Mouse (Mus musculus) neural tube, embryonic 14.5 days (tissue): ENCODE data around the gene Fbrs. TPM values are rescaled to one million over a fixed set of nuclear protein-coding genes. Genes with fewer than 3 reads are reported as not detected.
A peak's percentile ranks its signal among the peaks of the same experiment; 100 is the strongest.

Experiments used
- ATAC-seq: fragments of 200-750 bp; cut with Nextera tagmentation; 2 replicates; pipeline ENCODE4 v1.8.0; 2017; ENCODE audit warnings: low read depth, mild to moderate bottlenecking, moderate TSS enrichment, moderate library complexity
- H3K27ac ChIP-seq: fragments of 300-500 bp; sonication (generic); 2 replicates; pipeline ENCODE4 v1.5.1; 2014; ENCODE audit warnings: low read depth, mild to moderate bottlenecking, control low read depth, low read length, moderate library complexity, mixed read lengths
- H3K27me3 ChIP-seq: fragments of 300-500 bp; sonication (generic); 2 replicates; pipeline ENCODE4 v1.6.1; 2014; ENCODE audit warnings: low read length; ENCODE audit not compliant: control insufficient read depth, insufficient read depth
- H3K36me3 ChIP-seq: fragments of 300-500 bp; sonication (generic); 2 replicates; pipeline ENCODE4 v1.6.1; 2014; ENCODE audit warnings: low read length, mixed read lengths; ENCODE audit not compliant: control insufficient read depth, insufficient read depth
- H3K4me1 ChIP-seq: fragments of 300-500 bp; sonication (generic); 2 replicates; pipeline ENCODE4 v1.6.1; 2014; ENCODE audit warnings: low read length; ENCODE audit not compliant: control insufficient read depth, insufficient read depth
- H3K4me2 ChIP-seq: fragments of 300-500 bp; sonication (generic); 2 replicates; pipeline ENCODE4 v1.6.1; 2014; ENCODE audit warnings: mild to moderate bottlenecking, low read depth, low read length, control low read depth
- H3K4me3 ChIP-seq: fragments of 300-500 bp; sonication (generic); 2 replicates; pipeline ENCODE4 v1.5.1; 2014; ENCODE audit warnings: low read depth, low read length, control low read depth, mixed read lengths
- H3K9ac ChIP-seq: fragments of 300-500 bp; sonication (generic); replicated peaks from 2 replicates; pipeline ENCODE4 v1.6.1; 2014; ENCODE audit warnings: low read depth, mild to moderate bottlenecking, control low read depth, low read length, mixed read lengths
- H3K9me3 ChIP-seq: fragments of 300-500 bp; sonication (generic); 2 replicates; pipeline ENCODE4 v1.6.1; 2016; ENCODE audit warnings: low read length; ENCODE audit not compliant: control insufficient read depth
- WGBS: fragments of 180-500 bp; shearing (Covaris S2); extraction: QIAGEN DNeasy Blood & Tissue Kit; methylation state at CpG from one replicate; pipeline ENCODE4 v1.1.7; 2014; 5-methylcytosine and 5-hydroxymethylcytosine counted together
- polyA plus RNA-seq: library from polyadenylated mRNA; unstranded; fragments of >200 nt; fragmentation: Nextera tagmentation; extraction: Ambion mirVana; gene quantifications from 2 replicates; pipeline ENCODE4 v1.2.1, GENCODE M21; 2014

Fbrs gene
- polyA plus RNA-seq, 1 experiment from 2014 or later, result 15.5 TPM

DNA sequence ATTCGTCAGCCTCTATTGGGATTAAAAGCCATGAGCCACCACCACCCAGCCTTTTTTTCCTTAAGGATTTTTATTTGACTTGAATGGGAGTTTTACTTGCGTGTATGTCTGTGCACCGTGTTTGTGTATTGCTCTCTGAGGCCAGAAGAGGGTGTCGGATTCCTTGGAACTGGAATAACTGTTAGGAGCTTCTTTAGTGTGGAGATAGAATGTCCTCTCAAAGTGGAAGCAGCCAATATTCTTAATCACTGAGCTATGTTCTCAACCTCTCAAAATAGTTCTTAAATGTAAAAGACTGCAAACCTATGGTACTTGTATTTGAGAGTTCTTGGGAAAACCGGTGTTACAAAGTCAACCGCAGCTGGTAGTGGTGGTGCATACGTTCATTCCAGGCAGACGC, 32.2 kb downstream of the Fbrs start:
- no peak overlapping the region for H3K9ac ChIP-seq
- 44% methylated on average over 8 of the region's 8 CpGs for WGBS
- ATAC-seq, result no peak
- H3K4me1 ChIP-seq, result peaks cover 15% of the 10 kb centered on the region
- no peaks in the 10 kb centered on the region for H3K27me3 ChIP-seq
- H3K27ac ChIP-seq, result no peak overlapping the region
- H3K4me3 ChIP-seq, result peak overlapping the region; percentile 81
- H3K36me3 ChIP-seq, result peaks cover 3% of the 10 kb centered on the region; the same call in 1 of the 2 replicates
- no peaks in the 10 kb centered on the region for H3K9me3 ChIP-seq
- peak overlapping the region; percentile 52 for H3K4me2 ChIP-seq

DNA sequence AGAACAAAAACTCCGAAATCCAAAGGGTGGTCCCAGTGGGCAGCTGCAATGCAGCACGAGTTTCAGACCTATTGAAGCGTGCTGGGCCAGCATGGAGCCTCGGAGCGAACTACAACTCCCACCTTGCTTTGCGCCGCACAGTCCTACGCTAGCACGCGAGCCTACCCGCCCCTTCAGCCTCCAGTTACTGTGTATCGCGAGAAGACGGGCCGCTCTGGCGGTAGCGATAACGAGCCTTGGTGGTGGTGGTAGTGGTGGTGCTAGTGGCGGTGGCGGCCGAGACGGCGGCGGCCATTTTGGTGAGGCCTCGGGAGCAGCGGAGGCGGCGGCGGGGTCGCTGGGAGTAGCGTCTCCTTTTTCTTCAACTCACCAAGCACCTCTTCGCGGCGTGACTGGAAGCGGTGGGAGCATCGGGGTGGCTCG, 32.8 kb downstream of the Fbrs start, which contains the start of gene Srcap:
Srcap (plus strand) TSS at position 176 of the 423 bp plus-strand sequence.
- peak within 1 kb of the TSS; percentile 87 for H3K9ac ChIP-seq
- H3K9me3 ChIP-seq, result no peaks in the 10 kb centered on the region
- H3K27ac ChIP-seq, result peak within 1 kb of the TSS; percentile 99
- peaks cover 6% of the 10 kb centered on the region for H3K36me3 ChIP-seq
- H3K4me2 ChIP-seq, result peak within 1 kb of the TSS; percentile 59
- under 1% methylated on average over 37 of the region's 37 CpGs for WGBS
- peak within 1 kb of the TSS; percentile 81 for H3K4me3 ChIP-seq
- H3K4me1 ChIP-seq, result peaks cover 15% of the 10 kb centered on the region
- ATAC-seq, result peak; percentile 99
- H3K27me3 ChIP-seq, result no peaks in the 10 kb centered on the region

GRCm38 (mm10) chr7:127512231-127513015, 33.4 kb downstream of the Fbrs start:
- Histone ChIP-seq H3K9me3 (no peaks in the 10 kb centered on the region), H3K27ac (peak overlapping the region; percentile 99), H3K36me3 (peaks cover 12% of the 10 kb centered on the region), H3K4me3 (peak overlapping the region; percentile 81), H3K4me2 (peak overlapping the region; percentile 59), H3K4me1 (peaks cover 15% of the 10 kb centered on the region), H3K9ac (peak overlapping the region; percentile 87), H3K27me3 (no peaks in the 10 kb centered on the region)
- under 1% methylated on average over 62 of the region's 93 CpGs for WGBS
- peak; percentile 84 for ATAC-seq

DNA sequence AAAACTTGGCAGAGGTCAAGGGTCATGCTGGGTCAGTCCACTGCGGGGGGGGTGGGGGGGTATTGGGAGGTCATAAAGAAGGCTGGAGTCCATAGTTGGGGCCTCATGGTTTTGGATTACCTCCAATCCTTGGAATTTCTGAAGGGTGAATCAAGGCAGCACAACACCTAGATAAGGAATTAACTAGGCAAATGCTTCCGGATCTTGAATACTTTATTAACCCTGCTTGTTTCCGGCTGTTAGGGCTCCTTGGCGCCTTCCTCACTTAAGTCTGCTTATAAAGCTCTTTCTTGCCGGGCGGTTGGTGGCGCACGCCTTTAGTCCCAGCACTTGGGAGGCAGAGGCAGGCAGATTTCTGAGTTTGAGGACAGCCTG, 34.0 kb downstream of the Fbrs start:
- Histone ChIP-seq H3K9ac (peak overlapping the region; percentile 87), H3K4me3 (peak overlapping the region; percentile 81), H3K4me1 (peaks cover 15% of the 10 kb centered on the region), H3K9me3 (no peaks in the 10 kb centered on the region), H3K27me3 (no peaks in the 10 kb centered on the region), H3K27ac (peak overlapping the region; percentile 99), H3K4me2 (peak overlapping the region; percentile 59), H3K36me3 (peaks cover 18% of the 10 kb centered on the region)
- WGBS, result 34% methylated on average over 8 of the region's 8 CpGs
- ATAC-seq, result no peak

- WGBS, result 82% methylated on average over 3 of the region's 3 CpGs
- Histone ChIP-seq H3K36me3 (peaks cover 23% of the 10 kb centered on the region), H3K4me1 (peaks cover 15% of the 10 kb centered on the region), H3K4me2 (peak overlapping the region; percentile 59), H3K9me3 (no peaks in the 10 kb centered on the region), H3K9ac (no peak overlapping the region), H3K27ac (no peak overlapping the region), H3K27me3 (no peaks in the 10 kb centered on the region), H3K4me3 (peak overlapping the region; percentile 81)
- no peak for ATAC-seq
Observed at GRCm38 (mm10) chr7:127513781-127514180, 34.8 kb downstream of the Fbrs start.

- Histone ChIP-seq H3K9me3 (no peaks in the 10 kb centered on the region), H3K4me1 (peaks cover 15% of the 10 kb centered on the region), H3K27me3 (no peaks in the 10 kb centered on the region), H3K4me3 (no peak overlapping the region), H3K27ac (no peak overlapping the region), H3K36me3 (peaks cover 38% of the 10 kb centered on the region), H3K4me2 (no peak overlapping the region), H3K9ac (no peak overlapping the region)
- 92% methylated on average over 7 of the region's 7 CpGs for WGBS
- no peak for ATAC-seq
Observed at GRCm38 (mm10) chr7:127515846-127516245, 36.8 kb downstream of the Fbrs start.

DNA sequence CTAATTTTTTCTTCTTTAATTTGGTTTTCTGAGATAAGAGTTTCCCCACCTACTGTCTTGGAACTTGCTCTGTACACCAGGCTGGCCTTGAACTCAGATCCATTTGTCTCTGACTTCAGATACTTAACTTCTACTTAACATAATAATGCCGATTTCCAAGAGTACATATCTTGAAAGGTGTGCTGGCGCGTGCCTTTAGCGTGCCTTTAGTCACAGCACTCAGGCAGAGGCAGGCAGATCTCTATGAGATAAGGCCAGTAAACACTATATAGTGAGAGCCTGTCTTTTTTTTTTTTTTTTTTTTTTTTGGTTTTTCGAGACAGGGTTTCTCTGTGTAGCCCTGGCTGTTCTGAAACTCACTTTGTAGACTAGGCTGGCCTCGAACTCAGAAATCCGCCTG, 37.3 kb downstream of the Fbrs start:
- H3K4me1 ChIP-seq, result peaks cover 11% of the 10 kb centered on the region
- H3K9me3 ChIP-seq, result no peaks in the 10 kb centered on the region
- H3K27ac ChIP-seq, result no peak overlapping the region
- WGBS, result 98% methylated on average over 6 of the region's 7 CpGs
- H3K9ac ChIP-seq, result no peak overlapping the region
- H3K4me2 ChIP-seq, result no peak overlapping the region
- no peak overlapping the region for H3K4me3 ChIP-seq
- peaks cover 43% of the 10 kb centered on the region for H3K36me3 ChIP-seq
- H3K27me3 ChIP-seq, result no peaks in the 10 kb centered on the region
- no peak for ATAC-seq

GRCm38 (mm10) chr7:127519284-127519683, 40.3 kb downstream of the Fbrs start, which contains the start of gene Gm42715:
Gene Gm42715, plus strand, starts transcription at chr7:127519584.
- WGBS, result 97% methylated on average over 3 of the region's 3 CpGs
- ATAC-seq, result no peak
- no peaks in the 10 kb centered on the region for H3K4me1 ChIP-seq
- H3K27ac ChIP-seq, result no peak within 1 kb of the TSS
- peaks cover 70% of the 10 kb centered on the region for H3K36me3 ChIP-seq
- H3K9ac ChIP-seq, result no peak within 1 kb of the TSS
- H3K9me3 ChIP-seq, result no peaks in the 10 kb centered on the region
- H3K4me2 ChIP-seq, result no peak within 1 kb of the TSS
- H3K27me3 ChIP-seq, result no peaks in the 10 kb centered on the region
- no peak within 1 kb of the TSS for H3K4me3 ChIP-seq
